Mouse (Mus musculus) heart, adult 18-20 months (tissue): ENCODE data around the gene Fbxl14. TPM values are rescaled to one million over a fixed set of nuclear protein-coding genes. Genes with fewer than 3 reads are reported as not detected.

ENCODE experiments used
- total RNA-seq, 2 experiments: library from RNA; stranded (reverse); gene quantifications; 2 replicates each; pipeline ENCODE4 v1.2.3; 2021

Fbxl14 gene
- total RNA-seq, 2 experiments from 2014 or later: 15.0 to 15.6 TPM

Other genes with a start within 250 kb of the Fbxl14 start
- not detected for gene Cacna2d4, start 243.1 kb upstream of the Fbxl14 start, total RNA-seq
- gene Lrtm2, start 148.9 kb upstream of the Fbxl14 start, total RNA-seq: under 1 TPM; 0.08 to 0.10 TPM
- gene Adipor2, start 62.0 kb upstream of the Fbxl14 start, total RNA-seq: 10 to 100 TPM; 71.4 to 86.5 TPM
- 1 to 10 TPM; 2.4 to 2.5 TPM for gene Wnt5b, start 64.7 kb downstream of the Fbxl14 start, total RNA-seq